Mouse (Mus musculus) heart, adult 2 months (tissue): ENCODE data around the gene Lrrfip2.

Experiments used
- CTCF ChIP-seq: fragments of 200-600 bp; IDR thresholded peaks from 2 replicates; pipeline ENCODE4 v1.8.1; 2022; ENCODE audit warnings: antibody characterized with exemption, mild to moderate bottlenecking, moderate library complexity
- EP300 ChIP-seq: fragments of 200-500 bp; IDR thresholded peaks from 2 replicates; pipeline ENCODE4 v1.6.1; 2011; ENCODE audit warnings: low read depth, low read length, control low read depth; ENCODE audit not compliant: insufficient read depth
- POLR2A ChIP-seq: fragments of 200-500 bp; IDR thresholded peaks from 2 replicates; pipeline ENCODE4 v1.6.1; 2011; ENCODE audit warnings: mild to moderate bottlenecking, low read depth, low read length, control low read depth; ENCODE audit not compliant: insufficient read depth

GRCm38 (mm10) chr9:111220551-111221080 is 103.2 kb downstream of the Lrrfip2 start:
- no peak for TF ChIP-seq CTCF
- TF ChIP-seq POLR2A, result no peak
- no peak for TF ChIP-seq EP300
